Mouse (Mus musculus) layer of hippocampus, adult 2 months (tissue): ENCODE measurements around the gene Pld4. TPM values are rescaled to one million over a fixed set of nuclear protein-coding genes. Genes with fewer than 3 reads are reported as not detected.

Source experiments
- DNase-seq, 2 experiments: peaks; one replicate each; pipeline ENCODE4 v3.0.0; 2022; ENCODE audit warnings: low spot score in 2 of 2
- H3K27ac ChIP-seq: fragments of 200-600 bp; 2 replicates; pipeline ENCODE4 v1.8.1; 2022
- H3K4me3 ChIP-seq: fragments of 200-600 bp; 2 replicates; pipeline ENCODE4 v1.8.1; 2022; ENCODE audit warnings: mild to moderate bottlenecking
- CTCF ChIP-seq: fragments of 200-600 bp; conservative IDR thresholded peaks from 2 replicates; pipeline ENCODE4 v1.8.1; 2022; ENCODE audit warnings: antibody characterized with exemption, mild to moderate bottlenecking, moderate library complexity
- total RNA-seq, 2 experiments: library from RNA; stranded (reverse); gene quantifications; 2 replicates each; pipeline ENCODE4 v1.2.3; 2021

Pld4 gene
- total RNA-seq, 2 experiments from 2014 or later, result 8.6 to 9.7 TPM

- no peak for DNase-seq
- Histone ChIP-seq H3K27ac (no peak overlapping the region), H3K4me3 (no peak overlapping the region)
- no peak for TF ChIP-seq CTCF
Measured at GRCm38 (mm10) chr12:112764141-112764540, 3.7 kb downstream of the Pld4 start.

- Histone ChIP-seq H3K27ac (no peak overlapping the region), H3K4me3 (no peak overlapping the region)
- DNase-seq, result no peak
- no peak for TF ChIP-seq CTCF
Measured at GRCm38 (mm10) chr12:112764991-112765390, 4.5 kb downstream of the Pld4 start.

DNA sequence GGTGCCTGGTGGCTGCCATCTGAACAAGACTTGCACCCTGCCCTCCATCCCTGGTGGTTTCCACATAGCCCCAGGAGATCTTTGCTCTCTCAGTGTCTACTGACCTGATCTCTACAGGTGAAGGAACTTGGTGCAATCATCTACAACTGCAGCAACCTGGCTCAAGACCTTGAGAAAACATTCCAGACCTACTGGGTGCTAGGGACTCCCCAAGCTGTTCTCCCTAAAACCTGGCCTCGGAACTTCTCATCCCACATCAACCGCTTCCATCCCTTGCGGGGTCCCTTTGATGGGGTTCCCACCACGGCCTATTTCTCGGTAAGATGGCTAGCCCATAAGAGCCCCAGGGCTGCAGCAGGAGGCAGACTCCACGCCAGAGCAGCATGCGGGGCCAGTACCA lies 6.1 kb downstream of the Pld4 start:
- H3K27ac ChIP-seq, result no peak overlapping the region
- no peak overlapping the region for H3K4me3 ChIP-seq
- no peak for DNase-seq
- TF ChIP-seq CTCF, result no peak

DNA sequence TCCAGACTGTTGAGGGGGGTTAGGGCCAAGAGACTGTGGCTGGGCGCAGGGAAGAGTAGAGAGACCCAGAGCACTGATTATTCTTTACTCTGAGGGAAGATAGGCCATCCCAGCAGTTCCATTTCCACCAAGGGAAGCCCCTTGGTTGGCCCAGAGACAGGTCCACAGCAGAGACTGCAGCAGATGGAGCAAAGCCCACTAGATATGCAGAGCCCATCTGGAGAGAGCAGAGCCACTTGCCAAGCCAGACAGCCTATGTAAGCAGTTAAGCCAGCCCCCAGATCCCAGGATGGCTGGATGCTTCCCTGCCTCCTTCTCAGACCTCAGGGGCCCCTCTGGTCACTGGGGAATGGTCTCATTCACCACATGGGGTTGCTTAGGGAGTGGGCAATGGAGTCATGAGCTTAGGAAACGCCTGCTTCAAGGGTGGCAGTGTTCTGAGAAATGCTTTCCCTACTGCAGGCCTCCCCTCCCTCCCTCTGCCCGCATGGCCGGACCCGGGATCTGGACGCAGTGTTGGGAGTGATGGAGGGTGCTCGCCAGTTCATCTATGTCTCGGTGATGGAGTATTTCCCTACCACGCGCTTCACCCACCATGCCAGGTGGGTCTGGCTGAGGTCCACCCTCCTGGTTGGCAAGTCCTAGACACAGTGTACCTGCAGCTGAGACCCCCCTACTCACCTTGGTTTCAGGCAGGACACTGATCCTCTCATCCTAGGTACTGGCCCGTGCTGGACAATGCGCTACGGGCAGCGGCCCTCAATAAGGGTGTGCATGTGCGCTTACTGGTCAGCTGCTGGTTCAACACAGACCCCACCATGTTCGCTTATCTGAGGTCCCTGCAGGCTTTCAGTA lies 6.8 kb downstream of the Pld4 start:
- DNase-seq, result peak in 1 of 2 experiments; percentile 15
- Histone ChIP-seq H3K4me3 (no peak overlapping the region), H3K27ac (no peak overlapping the region)
- no peak for TF ChIP-seq CTCF

- no peak for TF ChIP-seq CTCF
- no peak overlapping the region for H3K27ac ChIP-seq
- no peak overlapping the region for H3K4me3 ChIP-seq
- no peak for DNase-seq
Measured at GRCm38 (mm10) chr12:112768166-112768565, 7.7 kb downstream of the Pld4 start.

- no peak for TF ChIP-seq CTCF
- H3K4me3 ChIP-seq, result no peak overlapping the region
- DNase-seq, result no peak
- H3K27ac ChIP-seq, result no peak overlapping the region
Measured at GRCm38 (mm10) chr12:112769031-112769430, 8.6 kb downstream of the Pld4 start.

DNA sequence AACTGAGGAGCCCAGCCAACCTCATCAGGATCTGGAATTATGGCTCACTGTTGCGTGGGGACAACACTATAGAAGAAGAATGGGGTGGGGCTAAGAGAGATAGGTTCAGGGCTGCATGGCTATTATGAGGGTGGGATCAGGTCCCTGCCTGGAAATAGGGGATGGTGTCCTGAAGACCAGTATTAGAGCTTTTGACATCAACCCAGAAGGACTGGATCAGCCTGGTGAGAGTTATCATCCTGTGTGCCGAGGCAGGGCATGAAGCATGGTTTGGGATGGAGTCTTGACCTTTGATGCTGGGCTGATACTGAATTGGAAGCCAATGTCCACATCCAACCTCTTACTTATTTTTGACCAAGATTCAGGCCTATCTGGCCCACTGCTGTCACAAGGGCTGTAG lies 9.3 kb downstream of the Pld4 start:
- DNase-seq, result no peak
- TF ChIP-seq CTCF, result no peak
- Histone ChIP-seq H3K4me3 (no peak overlapping the region), H3K27ac (no peak overlapping the region)

DNA sequence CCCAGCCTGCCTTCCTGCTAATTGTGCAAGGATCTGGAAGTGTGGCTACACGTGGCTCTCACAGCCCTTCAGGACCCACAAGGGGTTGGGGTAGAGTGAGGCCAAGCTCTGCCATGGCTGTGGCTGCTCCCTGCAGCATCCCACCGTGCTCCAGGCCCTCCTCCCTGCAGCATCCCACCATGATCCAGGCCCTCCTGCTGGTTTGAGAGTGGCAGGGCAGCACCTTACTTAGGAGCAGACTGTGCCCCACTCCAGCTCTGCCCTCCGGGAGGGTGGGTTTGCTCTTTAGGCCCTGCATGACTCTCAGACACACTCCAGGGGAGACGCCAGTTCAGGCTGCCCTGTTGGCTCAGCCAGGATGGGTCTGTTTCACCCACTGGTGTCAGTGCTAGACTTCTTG lies 9.9 kb downstream of the Pld4 start:
- no peak for TF ChIP-seq CTCF
- no peak overlapping the region for H3K27ac ChIP-seq
- no peak for DNase-seq
- H3K4me3 ChIP-seq, result no peak overlapping the region

- no peak overlapping the region for H3K4me3 ChIP-seq
- H3K27ac ChIP-seq, result no peak overlapping the region
- TF ChIP-seq CTCF, result no peak
- DNase-seq, result no peak
Measured at GRCm38 (mm10) chr12:112772306-112772705, 11.9 kb downstream of the Pld4 start.

DNA sequence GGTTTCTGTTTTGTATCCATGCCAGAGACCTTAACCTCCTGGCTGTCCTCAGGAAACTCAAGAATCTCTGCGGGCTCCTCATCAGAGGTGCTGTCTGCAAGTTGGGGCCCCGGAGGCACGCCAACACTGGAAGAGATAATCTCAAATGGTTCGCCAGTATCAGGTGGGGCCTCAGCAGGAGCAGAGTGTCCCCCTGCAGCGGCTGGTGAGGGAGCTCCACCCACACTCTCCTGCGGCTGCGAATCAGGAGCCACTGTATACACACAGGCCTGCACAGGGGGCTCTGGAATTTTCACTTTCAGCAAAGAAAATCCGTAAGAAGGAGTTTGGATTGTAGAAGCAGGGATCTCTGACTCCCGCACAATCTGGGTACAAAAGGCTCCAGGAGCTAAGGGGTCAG lies 12.9 kb downstream of the Pld4 start:
- Histone ChIP-seq H3K27ac (no peak overlapping the region), H3K4me3 (no peak overlapping the region)
- no peak for TF ChIP-seq CTCF
- DNase-seq, result no peak

GRCm38 (mm10) chr12:112774026-112774425 lies 13.6 kb downstream of the Pld4 start:
- DNase-seq, result no peak
- no peak overlapping the region for H3K27ac ChIP-seq

DNA sequence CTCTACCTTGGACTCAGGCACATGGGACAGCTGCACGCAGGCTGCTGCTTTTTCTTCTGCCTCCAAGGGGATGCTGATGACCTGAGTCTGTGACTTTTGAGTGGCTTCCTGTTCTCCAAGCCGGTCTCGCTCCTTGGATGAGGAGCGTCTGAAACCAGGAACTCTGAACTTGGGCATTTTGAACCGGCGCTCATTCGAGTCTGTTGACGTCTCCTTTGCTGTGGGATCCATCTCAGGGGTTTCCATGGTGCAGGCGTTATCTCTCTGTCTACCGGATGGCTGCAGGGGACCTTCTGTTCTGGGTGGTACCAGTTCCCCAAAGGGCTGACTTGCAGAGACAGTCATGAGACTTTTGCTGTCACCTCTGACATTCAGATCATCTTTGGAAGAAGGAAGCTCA lies 14.0 kb downstream of the Pld4 start:
- Histone ChIP-seq H3K4me3 (no peak overlapping the region), H3K27ac (no peak overlapping the region)
- TF ChIP-seq CTCF, result no peak
- DNase-seq, result no peak

More at GRCm38 (mm10) chr12:112774026-112774425, 13.6 kb downstream of the Pld4 start:
- no peak for TF ChIP-seq CTCF
- no peak overlapping the region for H3K4me3 ChIP-seq

DNA sequence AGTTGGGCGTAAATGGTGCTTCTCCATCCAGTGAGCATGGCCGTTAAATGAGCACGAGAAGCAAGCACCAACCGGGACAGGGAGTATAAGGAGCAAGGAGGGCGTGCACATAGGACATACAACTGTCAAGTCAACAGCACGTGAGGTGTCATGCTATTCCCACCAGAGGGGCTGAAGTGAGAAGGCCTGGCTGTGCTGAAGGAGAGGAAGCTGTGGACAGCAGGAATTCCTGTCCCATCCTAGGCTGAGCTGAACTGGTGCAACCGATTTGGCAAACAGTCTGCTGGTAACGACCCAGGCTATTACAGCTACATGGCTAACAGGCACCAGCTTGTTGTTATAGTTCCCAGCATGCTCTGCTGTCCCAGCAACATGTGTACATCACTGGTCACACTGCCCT lies 30.6 kb downstream of the Pld4 start:
- no peak overlapping the region for H3K4me3 ChIP-seq
- no peak for DNase-seq
- H3K27ac ChIP-seq, result no peak overlapping the region
- no peak for TF ChIP-seq CTCF
